Mouse (Mus musculus) thymus, postnatal 36 days (tissue): Measurements from ENCODE around the gene Slc16a12.

Source experiments
- DNase-seq, 2 experiments: peaks; one replicate each; pipeline ENCODE4 v3.0.0; 2022; ENCODE audit warnings: mixed read lengths in 2 of 2

The Slc16a12 gene

DNA sequence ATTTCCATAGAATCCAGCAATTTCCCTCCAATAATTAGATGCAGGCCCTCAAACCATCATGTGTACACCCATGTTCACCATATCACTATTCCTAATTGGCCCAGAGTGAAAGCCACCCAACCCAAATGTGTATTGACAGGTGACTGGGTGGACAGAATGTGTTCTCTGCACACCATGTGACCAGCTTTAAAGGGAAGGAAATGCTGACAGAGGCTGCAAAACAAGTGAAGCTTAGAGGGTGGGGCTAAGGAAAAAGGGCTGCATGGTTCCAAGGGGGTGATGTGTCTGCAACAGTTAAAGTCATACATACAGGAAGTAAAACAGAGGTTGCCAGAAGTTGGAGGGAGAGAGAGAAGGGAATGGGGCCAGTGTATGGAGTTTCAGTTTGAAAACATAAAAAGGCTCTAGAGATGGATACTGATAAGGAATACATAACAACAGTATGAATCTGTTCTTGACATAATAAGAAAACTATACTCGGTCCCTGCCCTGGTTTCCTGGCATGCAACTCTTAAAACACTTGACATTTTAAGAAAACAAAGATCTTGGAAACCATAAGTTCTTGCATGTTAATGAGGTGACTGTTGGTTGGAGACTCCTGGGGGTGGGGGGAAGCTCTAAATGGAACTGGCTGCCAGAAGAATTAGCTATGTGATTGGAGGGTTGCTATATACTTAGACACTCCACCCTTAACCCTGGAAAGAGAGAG lies 20.7 kb downstream of the Slc16a12 start:
- peak; percentile 5 to 17 for DNase-seq

DNA sequence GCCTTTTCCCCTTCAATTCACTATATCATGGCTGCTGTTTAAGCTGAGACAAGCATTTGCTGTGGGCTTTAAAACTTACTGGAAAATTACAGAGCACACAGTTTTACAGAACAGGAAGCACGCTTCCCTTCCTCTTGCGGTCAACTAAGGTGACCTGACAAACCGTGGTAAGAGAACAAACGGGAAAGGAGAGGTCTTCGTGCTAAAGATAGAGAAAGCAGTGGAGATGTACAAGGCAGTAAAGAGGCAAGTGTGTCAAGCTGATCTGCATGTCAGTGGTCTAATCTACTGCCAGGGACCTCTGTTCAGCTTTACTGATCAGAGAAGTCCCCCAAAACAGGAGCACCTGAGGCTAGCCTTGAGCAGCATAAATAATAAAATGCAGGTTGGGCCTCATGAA lies 21.7 kb downstream of the Slc16a12 start:
- DNase-seq: peak in 1 of 2 experiments; percentile 9

DNA sequence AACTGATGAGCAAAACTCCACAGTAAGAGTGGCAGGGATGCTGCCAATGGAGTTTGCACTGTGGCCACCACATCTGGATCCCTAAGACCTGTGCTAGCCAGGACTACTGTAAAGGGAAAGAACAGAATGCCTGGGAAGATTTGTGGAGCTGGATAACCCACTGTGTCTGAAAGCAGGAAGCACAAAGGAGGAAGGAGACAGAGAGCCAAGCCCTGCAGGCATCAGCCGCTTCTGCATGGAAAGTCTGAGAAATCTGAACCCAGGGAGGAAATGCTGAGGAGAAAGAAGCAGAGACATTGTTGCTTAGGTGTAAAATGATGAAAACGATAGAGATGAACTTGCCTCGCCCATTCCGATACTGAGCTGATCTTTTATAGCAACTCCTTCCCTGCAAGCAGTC lies 22.5 kb downstream of the Slc16a12 start:
- no peak for DNase-seq

DNA sequence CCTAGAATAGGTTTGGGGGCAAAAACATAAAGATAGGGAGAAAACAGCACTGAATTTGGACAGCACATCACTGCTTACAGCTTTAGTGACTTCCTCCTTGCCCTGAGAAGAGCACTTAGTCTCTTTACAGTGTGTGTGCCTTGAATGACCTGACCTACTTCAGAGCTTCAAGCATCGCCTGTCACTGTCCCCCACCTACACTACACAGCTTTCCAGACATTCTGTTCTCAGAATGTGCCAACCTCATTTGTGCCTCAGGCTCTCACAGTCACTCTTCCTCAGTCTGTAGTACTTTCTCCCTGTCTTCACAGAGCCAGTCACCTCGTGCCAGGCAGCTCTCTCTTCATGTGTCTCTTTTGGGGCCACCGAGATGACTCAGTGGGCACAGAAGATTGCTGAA lies 24.5 kb downstream of the Slc16a12 start:
- no peak for DNase-seq

DNA sequence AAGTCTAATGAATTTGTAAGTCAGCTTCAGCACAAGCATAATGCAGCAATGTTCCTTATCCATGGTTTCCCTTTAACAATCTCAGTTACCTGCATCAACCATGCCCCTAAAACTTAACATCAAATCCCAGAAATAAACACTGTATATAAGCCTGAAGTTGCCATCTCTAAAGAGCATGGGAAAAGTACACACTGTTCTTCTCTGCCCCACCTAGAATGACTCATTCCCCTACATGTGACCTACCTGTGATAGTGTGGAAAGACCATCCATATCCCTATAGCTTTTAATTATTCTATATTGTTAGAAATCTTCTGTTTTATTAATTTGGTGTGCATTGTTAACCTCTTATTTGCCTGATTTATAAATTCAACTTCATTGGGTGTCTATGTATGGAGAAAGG lies 27.0 kb downstream of the Slc16a12 start:
- DNase-seq: no peak

DNA sequence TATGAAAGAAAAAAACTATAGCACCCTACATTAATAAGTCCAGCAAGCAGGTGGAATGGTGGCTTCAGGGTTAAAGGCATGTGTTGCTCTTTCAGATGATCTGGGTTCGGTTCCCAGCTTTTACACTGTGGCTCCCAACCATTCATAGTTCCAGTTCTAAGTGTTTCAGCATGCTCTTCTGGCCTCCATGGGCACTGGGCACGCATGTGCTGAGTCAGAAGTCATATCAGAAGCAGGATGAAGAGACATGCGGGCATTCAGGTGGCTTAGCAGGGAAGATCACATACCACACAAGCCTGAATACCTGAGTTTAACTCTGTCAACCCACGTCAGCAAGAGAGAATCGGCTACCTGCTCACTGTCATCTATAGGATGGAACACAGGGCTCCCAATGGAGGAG lies 28.1 kb downstream of the Slc16a12 start:
- DNase-seq: no peak

DNA sequence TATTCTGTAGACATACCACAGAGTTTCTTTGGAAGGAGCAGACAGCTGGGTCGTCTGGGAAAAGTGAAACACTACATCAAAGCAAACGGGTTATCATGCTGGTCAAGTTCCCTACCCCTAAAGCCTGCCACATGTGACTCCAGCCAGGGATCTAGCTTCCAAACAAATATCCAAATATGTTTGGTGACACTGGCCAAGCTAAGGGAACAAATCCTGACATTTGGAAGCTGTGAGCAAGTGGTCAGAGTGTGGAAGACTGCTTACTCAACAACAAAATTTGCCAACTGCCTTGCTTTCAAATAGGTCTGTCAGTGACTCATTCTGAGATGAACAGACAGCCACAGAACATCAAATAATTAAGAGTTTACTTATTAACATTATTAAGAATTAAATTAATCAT lies 28.6 kb downstream of the Slc16a12 start:
- no peak for DNase-seq

DNA sequence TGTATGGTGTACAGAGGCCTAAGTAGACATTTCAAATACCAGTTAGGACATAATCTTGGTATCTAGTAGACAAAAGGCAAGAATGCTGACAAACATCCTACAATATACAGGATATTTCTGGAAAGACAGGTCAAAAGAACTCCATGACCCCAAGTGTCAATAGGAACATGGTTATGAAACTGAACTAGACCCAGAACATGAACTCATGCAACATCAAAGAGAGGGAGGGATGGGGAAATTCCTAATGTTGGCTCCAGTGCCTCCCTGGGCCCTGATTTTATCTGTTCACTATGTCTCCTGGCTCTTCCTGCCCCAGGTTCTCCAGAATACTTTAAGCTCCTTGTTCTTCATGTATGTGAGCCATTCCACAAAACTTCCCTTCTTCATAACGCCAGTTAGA lies 31.2 kb downstream of the Slc16a12 start:
- no peak for DNase-seq

DNA sequence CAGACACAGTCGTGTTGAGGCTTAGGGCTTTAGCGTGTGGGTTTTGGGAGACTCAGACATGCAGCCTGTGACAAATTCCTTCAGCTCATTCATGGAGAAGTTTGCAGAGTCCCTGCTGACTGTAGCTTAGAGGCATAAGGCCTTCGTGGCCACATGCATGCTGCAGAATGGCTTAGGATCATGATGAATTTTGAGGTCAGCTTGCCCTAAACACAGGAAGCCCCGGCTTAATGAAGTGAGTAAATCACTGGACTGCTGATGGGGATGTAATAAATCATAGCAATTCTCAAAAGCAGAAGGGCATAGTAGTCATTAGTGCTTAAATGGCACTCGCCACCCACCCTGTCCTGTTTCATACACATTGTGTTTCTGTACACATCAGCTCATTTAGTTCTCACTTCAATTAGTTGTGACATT lies 32.8 kb downstream of the Slc16a12 start:
- no peak for DNase-seq

DNA sequence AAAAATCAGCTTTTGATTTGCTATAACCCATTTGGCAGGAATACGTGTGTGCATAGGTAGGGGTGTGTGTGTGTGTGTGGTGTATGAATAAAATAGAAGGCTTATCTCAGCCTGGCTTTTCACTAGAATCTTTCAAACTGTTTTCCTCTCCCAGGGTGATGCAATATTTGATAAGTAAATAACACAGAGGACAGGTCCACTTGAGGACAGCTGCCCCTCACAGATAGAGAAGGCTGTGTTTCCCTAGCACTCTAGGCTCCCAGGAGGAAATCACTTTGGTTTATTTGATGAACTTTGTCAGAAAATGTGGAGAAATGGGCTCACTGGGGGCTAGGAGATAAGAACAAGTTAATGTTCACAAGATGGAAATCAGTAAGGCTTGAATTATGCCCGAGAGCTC lies 35.0 kb downstream of the Slc16a12 start:
- DNase-seq: no peak

DNA sequence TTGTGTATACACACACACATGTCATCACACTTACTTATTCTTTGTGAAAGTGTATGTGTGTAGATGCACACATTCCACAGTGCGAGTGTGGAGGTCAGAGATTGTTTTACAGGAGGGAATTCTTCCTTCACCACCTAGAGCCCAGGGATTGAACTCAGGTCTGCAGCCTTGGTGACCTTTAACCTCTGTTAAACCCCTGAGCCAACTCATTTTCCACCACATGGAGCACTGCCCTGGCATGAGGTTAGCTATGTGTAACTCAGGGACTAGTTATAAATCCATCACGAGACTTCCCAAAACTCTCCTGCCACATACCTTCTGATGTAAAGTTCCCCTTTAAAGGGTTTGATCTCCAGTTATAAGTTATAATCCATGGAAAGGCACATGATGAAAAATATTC lies 38.9 kb downstream of the Slc16a12 start:
- no peak for DNase-seq

DNA sequence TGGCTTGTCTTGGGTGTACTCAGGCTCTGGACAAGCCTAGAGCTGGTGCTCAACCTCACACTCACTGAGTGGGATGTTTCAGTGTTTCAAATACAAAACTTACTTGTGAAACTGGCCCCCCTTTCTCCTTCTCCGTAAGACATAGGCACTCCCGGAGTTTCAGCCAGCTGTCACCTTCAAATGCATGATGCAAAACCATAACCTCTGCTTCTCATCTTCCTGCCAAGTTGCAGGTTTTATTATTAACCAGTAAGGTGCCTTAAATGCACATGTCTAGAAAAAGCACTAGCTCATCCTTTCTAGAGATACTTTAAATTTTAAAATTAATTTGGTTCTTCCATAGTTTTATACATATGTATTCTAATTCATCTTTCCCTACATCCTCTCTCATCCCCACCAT lies 39.5 kb downstream of the Slc16a12 start:
- DNase-seq: no peak

DNA sequence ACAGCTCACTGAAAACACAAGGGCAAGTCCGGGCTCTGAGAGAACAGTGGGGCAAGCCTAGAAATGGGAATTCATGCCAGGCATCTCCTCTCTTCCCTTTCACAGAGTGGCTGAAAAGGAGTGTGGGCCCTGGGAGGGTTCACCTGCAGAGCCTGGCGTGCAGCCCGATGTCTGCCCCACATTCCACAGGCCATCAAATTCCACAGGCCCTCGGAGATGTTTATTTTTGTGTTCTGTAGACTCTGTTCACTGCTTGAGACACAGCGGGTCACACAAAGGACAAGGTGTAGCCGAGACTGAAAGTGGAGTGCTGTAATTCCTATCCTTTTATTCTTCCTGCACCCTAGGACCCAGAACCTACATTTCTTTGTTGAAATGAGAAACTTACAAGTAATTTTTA lies 40.8 kb downstream of the Slc16a12 start:
- no peak for DNase-seq

DNA sequence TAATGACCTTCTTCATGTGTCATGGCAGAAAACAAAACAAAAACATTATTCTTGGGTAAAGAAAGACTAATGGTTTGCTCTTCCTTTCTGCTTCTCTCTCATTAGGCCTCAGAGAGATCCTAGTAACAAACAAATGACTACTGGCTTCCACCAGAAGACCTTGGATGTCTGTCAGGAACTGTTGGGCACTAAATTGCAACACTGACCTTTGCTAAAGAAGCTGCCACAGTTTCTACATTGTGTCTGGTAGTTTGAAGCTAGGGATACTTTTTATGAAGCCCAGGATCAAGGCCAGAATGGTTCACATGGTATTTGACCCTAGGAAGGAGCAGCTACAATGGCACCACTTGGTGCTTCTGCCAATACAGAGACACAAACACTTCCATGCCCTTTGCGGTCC lies 41.9 kb downstream of the Slc16a12 start:
- no peak for DNase-seq

DNA sequence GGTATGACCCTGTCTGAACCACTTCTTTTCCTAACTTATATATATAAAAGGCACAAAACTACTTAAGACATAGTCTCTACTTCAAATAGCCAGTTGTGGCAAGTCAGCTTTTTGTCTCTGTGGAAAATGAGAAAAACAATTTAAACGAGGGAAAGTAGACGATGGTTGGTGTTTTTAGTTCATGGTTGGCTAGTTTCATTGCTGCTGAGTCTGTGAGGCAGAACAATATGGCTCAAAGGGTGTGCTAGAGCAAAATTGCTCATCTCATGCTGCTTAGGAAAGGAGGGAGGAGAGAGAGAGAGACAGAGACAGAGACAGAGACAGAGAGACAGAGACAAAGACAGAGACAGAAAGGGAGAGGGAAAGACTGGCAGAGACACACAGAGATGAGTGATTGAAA lies 47.8 kb downstream of the Slc16a12 start:
- no peak for DNase-seq

DNA sequence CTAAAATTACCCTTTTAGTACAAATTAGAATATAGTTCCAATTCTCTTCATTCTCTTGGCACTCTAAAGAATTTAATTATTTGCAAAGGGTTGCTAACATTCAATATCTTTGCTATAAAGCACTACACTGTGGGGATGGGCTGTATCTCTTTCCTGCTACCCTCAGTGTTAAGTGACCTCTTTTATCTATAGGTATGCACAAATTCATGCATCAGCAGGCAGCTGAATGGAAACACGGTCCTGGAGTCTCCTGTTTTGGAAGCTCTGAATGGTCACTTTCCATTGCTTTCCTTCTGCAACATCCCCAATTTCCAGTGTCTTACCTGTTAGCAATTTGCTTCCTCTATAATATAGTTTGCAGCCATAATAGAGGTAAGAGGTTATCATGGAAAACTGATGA lies 48.2 kb downstream of the Slc16a12 start:
- no peak for DNase-seq

DNA sequence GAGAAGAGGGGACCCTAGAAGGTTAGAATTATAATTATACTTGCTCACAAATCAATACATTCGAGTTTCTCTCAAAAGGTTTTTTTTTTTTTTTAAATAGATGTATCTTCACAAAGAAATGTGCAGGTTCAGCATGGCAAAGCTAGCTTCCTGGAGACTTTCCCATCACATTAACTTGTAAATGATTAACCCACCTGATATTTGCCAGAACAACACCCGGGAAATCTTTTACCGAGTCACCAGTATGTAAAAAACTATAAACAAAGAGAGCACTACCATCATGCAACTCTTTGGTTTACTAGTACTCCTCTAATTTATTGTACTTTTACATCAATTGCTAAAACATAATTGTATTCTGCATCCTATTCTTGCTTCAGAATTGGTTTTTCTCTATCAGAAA lies 48.7 kb downstream of the Slc16a12 start:
- DNase-seq: no peak

DNA sequence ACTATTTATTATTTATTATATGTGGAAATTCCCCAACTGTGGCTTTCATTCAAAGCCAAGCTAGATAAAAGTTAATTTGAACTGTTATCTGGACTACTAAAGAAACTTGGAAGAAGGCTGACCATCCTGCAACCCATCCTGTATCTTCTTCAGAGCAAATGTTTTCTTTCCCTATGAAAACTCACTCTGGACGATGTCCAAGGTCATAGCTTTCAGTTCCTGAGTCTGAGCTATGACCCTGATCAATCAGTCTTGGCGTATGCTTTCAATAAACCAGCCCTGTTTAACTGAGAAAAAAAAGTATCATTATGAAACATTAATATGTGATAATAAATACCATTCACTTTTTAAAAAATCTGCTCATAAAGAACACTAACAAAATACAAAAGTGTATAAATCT lies 49.6 kb downstream of the Slc16a12 start:
- no peak for DNase-seq

DNA sequence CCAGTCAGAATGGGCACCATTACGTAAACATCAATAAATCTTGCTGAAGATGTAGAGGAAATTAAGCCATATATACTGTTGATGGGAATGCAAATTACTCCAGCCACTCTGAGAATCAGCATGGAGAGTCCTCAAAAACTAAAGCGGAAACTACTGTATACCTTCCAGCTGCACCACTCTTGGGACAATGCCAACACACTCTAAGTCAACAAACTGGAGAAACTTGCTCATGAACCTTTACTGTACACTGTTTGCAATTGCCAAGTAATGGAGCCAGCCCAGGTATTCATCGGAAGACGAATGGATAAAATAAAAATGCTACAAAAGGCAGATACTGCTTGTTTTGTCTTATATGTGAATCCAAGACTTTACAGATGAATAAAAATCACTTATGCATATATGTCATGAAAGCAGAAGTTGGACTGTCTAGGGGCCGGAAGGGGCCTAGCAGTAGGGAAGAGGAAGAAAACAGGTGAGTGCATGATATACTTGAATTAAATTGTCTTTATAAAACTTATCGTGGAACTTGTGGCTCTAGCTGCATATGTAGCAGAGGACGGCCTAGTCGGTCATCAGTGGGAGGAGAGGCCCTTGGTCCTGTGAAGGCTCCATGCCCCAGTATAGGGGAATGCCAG lies 50.6 kb downstream of the Slc16a12 start:
- no peak for DNase-seq

DNA sequence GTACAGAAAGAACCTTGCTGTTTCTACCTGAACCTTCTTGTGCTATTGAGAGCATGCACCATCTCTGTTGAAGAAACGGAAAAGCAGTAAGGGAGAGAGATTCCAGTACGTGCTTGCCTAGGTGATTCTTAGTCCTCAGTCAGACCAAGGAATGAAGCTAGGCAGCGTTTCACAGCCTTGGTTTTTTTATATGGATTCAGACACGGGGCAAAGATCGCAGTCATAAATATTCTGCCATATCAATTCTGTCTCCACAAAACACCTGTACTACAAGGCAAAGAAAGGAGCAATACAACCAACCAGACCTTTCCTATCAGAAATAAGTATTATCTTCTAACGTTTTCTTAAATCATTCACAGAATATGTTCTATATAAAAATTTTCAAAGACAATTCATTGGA lies 55.7 kb downstream of the Slc16a12 start:
- DNase-seq: no peak

DNA sequence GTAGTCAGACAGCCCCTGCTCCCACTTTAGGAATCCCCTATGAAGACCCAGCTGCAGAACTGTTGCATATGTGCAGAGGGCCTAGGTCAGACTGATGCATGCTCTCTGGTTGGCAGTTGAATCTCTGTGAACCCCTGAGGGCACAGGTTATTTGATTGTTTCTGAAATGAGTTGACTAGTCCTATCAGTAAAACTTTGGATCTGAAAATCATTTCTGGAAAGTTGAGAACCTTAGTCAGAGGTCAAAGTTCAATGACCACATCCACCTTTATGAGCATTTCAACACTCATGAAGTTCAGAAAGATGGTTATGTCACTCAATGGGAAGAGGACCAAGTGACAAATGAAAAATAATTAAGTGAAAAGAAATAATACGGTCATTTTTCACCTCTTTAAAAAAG lies 61.6 kb downstream of the Slc16a12 start:
- DNase-seq: no peak

DNA sequence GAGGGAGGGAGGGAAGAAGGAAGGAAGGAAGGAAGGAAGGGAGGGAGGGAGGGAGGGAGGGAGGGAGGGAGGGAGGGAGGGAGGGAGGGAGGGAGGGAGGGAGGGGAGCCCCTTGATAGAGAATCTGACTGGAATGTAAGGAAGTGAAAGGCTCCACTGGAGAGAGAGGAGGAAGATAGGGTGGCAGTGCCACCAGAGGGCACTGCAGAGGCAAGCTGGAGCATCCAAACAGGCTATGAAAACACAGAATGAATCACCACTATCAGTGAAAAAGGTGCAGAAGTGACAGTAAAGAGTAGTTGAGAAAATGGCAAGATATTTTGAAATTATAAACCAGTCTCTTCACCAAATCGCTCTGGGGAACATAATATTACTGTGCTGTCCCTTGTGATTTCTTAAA lies 62.2 kb downstream of the Slc16a12 start:
- DNase-seq: peak; percentile 26

DNA sequence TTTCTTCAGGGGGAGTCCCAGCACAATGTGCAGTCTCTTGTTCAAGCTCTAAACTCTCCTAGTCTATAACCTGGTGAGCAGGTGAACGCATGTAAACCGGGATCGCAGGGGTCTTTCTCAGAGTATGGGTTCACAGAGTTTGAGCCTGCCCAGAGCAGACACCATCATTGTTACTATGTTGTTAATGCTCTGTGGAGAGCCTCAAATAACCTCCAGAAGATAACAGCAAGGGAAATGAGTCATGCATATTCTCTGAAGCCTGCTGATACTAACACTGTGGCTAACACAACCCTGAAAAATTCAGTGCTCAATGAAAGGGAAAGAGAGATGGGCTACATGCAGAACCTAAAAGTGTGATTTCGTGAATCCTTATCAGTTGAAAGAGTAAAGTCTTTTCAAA lies 68.7 kb downstream of the Slc16a12 start:
- DNase-seq: no peak

DNA sequence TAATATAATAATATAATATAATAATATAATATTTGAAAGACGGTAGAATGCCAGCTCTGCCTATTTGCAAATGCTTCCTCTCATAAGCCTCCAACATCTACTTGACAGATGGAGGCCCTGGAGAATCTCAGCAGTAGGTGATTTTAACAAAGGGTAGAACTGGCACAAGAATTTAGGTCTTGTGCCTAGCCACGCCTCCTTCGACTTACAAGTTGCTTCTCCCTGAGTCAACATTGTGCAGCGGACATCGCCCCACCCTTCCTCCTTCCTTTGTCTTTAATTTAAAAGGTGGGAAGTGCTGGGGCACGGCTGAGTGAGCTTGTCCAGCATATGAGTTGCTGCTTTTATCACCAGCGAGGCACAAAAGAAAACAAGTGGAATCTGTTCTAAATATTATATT lies 73.6 kb downstream of the Slc16a12 start:
- no peak for DNase-seq

DNA sequence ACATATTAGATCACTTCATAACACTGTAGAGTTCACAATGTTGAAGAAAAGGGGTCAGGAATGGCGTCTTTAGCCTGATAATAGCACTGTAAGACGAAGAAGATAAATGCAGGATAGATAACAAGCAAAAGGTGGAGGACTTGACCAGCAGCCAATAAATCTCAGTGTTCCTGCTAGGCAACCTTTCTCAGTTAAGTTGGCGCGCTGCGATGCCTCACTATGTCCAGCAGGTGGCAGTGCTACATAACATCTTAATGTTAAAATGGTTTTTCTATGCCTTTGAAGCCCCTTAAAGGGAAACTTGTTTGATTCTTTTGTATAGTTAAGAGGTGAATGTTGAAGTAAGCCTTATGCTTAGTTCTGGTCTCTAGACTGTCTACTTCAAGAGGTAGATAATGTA lies 81.0 kb downstream of the Slc16a12 start:
- DNase-seq: peak; percentile 48 to 57
